Mouse (Mus musculus) C2C12 (cell line): Measurements from ENCODE around the gene Trak1.

ENCODE experiments used
- CTCF ChIP-seq: IDR thresholded peaks from one replicate; pipeline ENCODE4 v1.5.1; 2011; ENCODE audit not compliant: control insufficient read depth, insufficient read depth, insufficient read length
- FOSL1 ChIP-seq: IDR thresholded peaks from one replicate; pipeline ENCODE4 v1.8.0; 2011; ENCODE audit warnings: mild to moderate bottlenecking, low read length; ENCODE audit not compliant: poor library complexity, insufficient read depth, severe bottlenecking

DNA sequence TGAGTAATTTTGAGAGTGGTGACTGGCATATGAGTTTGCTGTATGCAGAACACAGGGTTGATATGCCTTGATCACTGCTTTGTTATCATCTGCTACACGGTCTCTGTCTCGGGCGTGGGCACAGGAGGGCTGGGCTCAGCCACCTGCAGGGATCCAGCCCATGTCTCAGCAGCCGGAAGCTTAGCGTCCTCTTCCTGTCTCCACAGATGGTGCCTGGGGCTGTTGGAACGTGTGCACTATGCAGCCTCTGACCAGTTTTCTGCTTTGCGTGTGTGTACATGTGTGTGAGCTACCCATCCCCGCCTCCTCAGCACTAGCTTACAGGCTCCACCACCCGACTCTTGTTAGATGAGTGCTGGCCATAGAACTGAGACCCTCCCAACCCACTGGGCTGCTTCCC, 63.7 kb downstream of the Trak1 start:
- TF ChIP-seq FOSL1 (no peak), CTCF (no peak)
